Mouse (Mus musculus) kidney, adult 2 months (tissue): ENCODE data around the gene Zfp523. TPM values are rescaled to one million over a fixed set of nuclear protein-coding genes. Genes with fewer than 3 reads are reported as not detected.

Source experiments
- DNase-seq: peaks from one replicate; pipeline ENCODE4 v3.0.0; 2021
- H3K27ac ChIP-seq: fragments of 200-500 bp; 2 replicates; pipeline ENCODE4 v1.5.1; 2012; ENCODE audit warnings: low read depth, low read length, control low read depth, inconsistent platforms; ENCODE audit not compliant: insufficient read depth
- H3K27me3 ChIP-seq: fragments of 200-500 bp; replicated peaks from 2 replicates; pipeline ENCODE4 v1.6.1; 2012; ENCODE audit warnings: mild to moderate bottlenecking, moderate library complexity, low read length, inconsistent platforms; ENCODE audit not compliant: control insufficient read depth, insufficient read depth
- H3K36me3 ChIP-seq: fragments of 200-500 bp; 2 replicates; pipeline ENCODE4 v1.6.1; 2012; ENCODE audit warnings: mild to moderate bottlenecking, moderate library complexity, low read length, inconsistent platforms; ENCODE audit not compliant: control insufficient read depth, insufficient read depth
- H3K4me1 ChIP-seq: fragments of 200-500 bp; 2 replicates; pipeline ENCODE4 v1.6.1; 2011; ENCODE audit warnings: low read length; ENCODE audit not compliant: control insufficient read depth, insufficient read depth
- H3K4me3 ChIP-seq: fragments of 200-500 bp; 2 replicates; pipeline ENCODE4 v1.5.1; 2011; ENCODE audit warnings: mild to moderate bottlenecking, low read depth, low read length, control low read depth; ENCODE audit not compliant: insufficient read depth
- CTCF ChIP-seq: fragments of 200-500 bp; conservative IDR thresholded peaks from 2 replicates; pipeline ENCODE4 v1.5.1; 2011; ENCODE audit warnings: low read depth, mild to moderate bottlenecking, control low read depth, low read length, moderate library complexity, mixed read lengths; ENCODE audit not compliant: insufficient read depth, insufficient read length
- POLR2A ChIP-seq: fragments of 200-500 bp; IDR thresholded peaks from one replicate; pipeline ENCODE4 v1.6.1; 2011; ENCODE audit warnings: low read depth, low read length, control low read depth
- WGBS: fragments of 180-500 bp; shearing (Covaris S2); methylation state at CpG from one replicate; pipeline ENCODE4 v1.1.7; 2018; 5-methylcytosine and 5-hydroxymethylcytosine counted together
- polyA plus RNA-seq: library from polyadenylated mRNA; depleted of rRNA; stranded (reverse); fragments of >200 nt; gene quantifications from 2 replicates; pipeline ENCODE4 v1.2.3, GENCODE M21; 2012

Gene Zfp523
- polyA plus RNA-seq, 1 experiment = 54.1 TPM

DNA sequence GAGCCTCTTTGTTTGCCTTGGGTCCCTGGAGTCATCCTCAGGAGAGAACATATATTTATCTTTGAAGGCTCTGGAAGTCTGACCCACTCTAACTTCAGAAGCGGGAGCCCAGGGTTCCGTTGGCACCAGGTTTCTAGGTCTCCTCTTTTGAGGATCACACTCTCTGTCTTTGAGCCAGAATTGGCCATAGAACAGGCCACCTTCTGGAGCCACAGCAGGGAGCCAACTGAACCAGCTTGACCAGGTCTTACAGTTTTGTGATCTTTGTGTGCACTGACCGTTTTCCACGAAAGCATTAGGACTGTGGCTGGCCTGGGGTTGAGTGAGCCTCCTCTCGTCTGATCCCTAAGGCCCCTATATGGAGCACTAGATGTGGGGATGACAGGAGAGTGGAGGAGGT is 57.7 kb downstream of the Zfp523 start:
- Histone ChIP-seq H3K36me3 (no peaks in the 10 kb centered on the region), H3K4me3 (no peak overlapping the region), H3K4me1 (peaks cover 4% of the 10 kb centered on the region; the same call in 1 of the 2 replicates), H3K27me3 (no peaks in the 10 kb centered on the region), H3K27ac (no peak overlapping the region)
- no peak for DNase-seq
- WGBS = 72% methylated on average over 5 of the region's 5 CpGs
- TF ChIP-seq POLR2A (no peak), CTCF (no peak)

DNA sequence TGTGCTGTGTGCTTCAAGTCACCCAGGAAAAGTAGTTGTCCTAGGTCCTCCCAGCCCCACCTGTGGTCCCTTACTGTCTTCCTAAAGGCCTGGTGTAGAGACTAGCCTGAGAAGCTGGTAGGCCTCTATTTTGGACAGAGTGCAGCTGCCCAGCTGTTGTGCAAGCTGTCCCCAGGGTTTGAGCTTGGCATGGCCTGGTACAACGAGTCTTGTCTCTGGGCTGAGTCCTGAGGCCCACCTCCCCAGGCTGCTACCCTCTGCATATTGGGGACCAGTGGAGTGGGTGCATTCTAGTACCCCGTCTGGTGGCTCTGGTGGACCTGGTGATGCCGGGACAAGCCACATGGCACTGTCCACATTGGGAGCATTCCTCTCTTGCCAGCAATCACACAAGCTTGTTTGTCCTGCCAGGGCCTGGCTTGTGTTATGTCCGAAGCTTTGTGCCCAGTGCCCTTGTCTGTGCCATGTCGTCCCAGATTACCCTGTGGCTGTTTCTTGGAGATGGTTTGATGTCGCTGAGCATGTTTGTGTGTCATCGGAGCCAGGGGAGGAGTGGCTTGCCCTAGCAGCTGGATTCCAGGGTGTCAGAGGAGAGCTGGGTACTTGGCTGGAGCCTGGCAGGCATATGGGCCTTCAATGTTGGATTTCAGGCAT is 59.2 kb downstream of the Zfp523 start:
- 70% methylated on average over 7 of the region's 7 CpGs for WGBS

DNA sequence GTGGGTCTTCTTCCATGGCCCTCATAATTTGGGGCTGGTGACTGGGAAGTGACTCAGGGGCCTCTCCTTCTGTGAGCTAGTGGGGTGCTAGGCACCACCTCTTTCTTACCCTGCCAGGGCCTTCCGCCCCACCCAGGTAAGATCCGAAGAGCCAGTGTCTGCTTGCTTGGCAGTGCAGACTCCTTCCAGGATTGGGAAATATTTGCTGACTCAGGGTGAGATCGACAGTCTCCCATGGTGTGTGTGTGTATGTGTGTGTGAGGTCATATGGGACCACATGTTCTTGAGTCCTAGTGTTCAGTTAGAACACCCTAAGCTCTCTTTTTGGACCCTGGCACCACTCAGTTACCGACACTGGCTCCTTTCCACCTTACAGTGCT is 59.7 kb downstream of the Zfp523 start:
- no peaks in the 10 kb centered on the region for H3K27me3 ChIP-seq
- no peak for TF ChIP-seq CTCF
- TF ChIP-seq POLR2A = no peak
- WGBS = 54% methylated on average over 4 of the region's 4 CpGs
- H3K4me1 ChIP-seq = peaks cover 4% of the 10 kb centered on the region; the same call in 1 of the 2 replicates
- no peak overlapping the region for H3K27ac ChIP-seq
- H3K36me3 ChIP-seq = no peaks in the 10 kb centered on the region
- H3K4me3 ChIP-seq = no peak overlapping the region
- DNase-seq = no peak

More for the DNA sequence above, 59.2 kb downstream of the Zfp523 start:
- Histone ChIP-seq H3K36me3 (no peaks in the 10 kb centered on the region), H3K27ac (no peak overlapping the region), H3K27me3 (no peaks in the 10 kb centered on the region), H3K4me3 (no peak overlapping the region), H3K4me1 (peaks cover 4% of the 10 kb centered on the region; the same call in 1 of the 2 replicates)
- TF ChIP-seq POLR2A (no peak), CTCF (no peak)
- DNase-seq = no peak

DNA sequence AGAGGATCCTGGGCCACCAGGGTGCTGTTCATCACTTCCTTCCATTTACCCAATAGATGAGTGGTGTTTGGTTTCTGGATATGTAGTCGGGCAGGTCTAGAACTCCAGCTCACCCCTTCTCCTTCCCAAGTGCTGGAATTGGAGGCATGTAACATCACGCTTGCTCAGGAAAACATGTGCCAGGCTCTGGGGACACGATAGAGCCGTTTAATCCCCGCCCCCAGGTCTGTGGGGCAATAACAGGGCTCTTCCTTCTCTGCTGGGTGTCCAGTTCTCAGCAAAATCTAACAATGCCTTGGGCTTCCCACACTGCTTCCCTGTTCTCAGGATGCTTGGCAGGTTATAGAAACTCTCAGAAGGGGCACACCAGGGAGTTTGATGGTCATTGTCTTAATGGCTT is 60.4 kb downstream of the Zfp523 start:
- Histone ChIP-seq H3K27me3 (no peaks in the 10 kb centered on the region), H3K4me1 (peaks cover 4% of the 10 kb centered on the region; the same call in 1 of the 2 replicates), H3K36me3 (no peaks in the 10 kb centered on the region), H3K27ac (no peak overlapping the region), H3K4me3 (no peak overlapping the region)
- WGBS = 70% methylated on average over 5 of the region's 5 CpGs
- DNase-seq = no peak
- TF ChIP-seq POLR2A (no peak), CTCF (no peak)

DNA sequence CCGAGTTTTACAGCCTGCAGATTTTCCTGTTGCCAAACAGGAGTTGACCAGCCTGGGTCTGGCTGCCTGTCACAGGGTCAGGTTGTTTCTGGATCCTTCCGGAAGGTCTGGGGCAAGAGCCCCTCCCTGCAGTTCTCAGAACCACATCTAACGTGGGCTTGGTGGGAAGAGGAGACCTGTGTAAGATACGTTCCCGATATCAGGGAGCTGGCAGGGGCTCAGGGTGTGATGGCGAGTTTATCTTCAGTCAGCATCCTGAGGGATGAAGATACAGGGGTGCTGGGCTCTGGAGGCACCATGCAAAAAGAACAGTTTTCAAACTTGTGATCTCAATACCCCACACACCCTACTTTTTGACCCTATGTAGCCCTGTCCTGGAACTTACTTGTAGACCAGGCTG is 60.9 kb downstream of the Zfp523 start:
- 83% methylated on average over 6 of the region's 6 CpGs for WGBS
- Histone ChIP-seq H3K27me3 (no peaks in the 10 kb centered on the region), H3K4me1 (peaks cover 4% of the 10 kb centered on the region; the same call in 1 of the 2 replicates), H3K4me3 (no peak overlapping the region), H3K27ac (no peak overlapping the region), H3K36me3 (no peaks in the 10 kb centered on the region)
- TF ChIP-seq CTCF (no peak), POLR2A (no peak)
- no peak for DNase-seq

DNA sequence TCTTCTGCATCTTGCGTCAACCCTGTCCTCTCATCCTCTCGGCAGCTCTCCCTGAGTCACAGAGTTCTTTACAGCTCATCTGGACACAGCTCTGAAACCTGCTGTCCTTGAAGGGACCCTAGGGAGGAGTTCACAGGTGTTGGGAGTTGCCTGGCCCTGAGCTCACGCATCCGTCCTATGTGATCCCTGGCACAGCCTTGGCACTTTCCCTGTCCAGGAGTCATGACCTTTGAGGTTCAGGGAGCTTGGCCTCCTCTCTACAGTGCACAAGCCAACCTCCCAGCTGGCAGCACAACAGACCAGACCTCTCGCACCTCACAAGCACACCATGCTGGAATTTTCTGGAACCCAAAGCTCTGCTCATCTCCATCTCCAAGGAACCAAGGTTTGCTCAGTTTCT is 63.9 kb downstream of the Zfp523 start:
- H3K4me3 ChIP-seq = no peak overlapping the region
- H3K4me1 ChIP-seq = no peaks in the 10 kb centered on the region
- no peaks in the 10 kb centered on the region for H3K27me3 ChIP-seq
- H3K36me3 ChIP-seq = no peaks in the 10 kb centered on the region
- no peak overlapping the region for H3K27ac ChIP-seq
- no peak for TF ChIP-seq POLR2A
- TF ChIP-seq CTCF = no peak
- peak; percentile 52 for DNase-seq
- 66% methylated on average over 5 of the region's 5 CpGs for WGBS

DNA sequence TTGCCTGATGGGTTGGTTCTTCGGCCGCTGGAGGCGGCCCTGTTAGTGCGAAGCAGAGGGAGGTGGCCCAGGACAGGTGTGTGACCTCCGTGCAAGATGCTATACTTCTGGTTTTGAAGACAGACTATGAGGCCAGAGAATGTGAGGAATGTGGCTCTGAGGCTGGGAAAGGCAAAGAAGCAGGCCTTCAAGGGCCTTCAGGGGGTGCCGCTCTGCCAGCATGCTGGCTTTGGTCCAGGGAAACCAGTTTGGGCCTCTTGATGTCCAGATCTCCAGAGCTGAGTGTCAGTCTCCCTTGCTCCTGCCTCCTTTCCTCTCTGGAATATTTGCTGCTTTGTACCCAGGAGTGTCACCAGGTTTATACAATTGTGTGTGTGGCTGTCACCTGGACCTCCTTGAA is 65.4 kb downstream of the Zfp523 start:
- Histone ChIP-seq H3K27ac (no peak overlapping the region), H3K4me3 (no peak overlapping the region), H3K27me3 (no peaks in the 10 kb centered on the region), H3K36me3 (no peaks in the 10 kb centered on the region), H3K4me1 (0 out of 2 replicates have a peak, but pooled peaks cover 1% of the 10 kb centered on the region)
- DNase-seq = peak; percentile 24
- WGBS = 72% methylated on average over 6 of the region's 6 CpGs
- TF ChIP-seq CTCF (no peak), POLR2A (no peak)

DNA sequence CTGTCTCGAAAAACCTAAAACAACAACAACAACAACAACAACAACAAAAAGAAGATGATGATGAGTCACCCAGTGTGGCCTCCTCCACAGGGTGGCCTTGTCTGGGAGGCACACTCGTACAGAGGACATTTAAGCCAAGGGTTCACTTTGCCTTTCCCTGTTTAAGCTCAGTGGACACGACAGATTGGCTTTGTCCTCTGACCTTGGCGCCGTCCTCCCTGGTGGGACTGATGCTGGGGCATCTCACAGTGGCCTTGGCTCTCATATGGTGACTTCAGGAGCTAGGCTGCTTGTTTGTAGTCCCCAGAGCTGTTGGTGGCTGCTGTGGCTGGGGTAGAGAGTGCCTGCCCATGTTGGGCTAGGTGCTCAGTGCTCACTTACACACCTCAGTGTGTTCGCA is 67.3 kb downstream of the Zfp523 start:
- H3K4me3 ChIP-seq = no peak overlapping the region
- H3K4me1 ChIP-seq = peaks cover 6% of the 10 kb centered on the region; the same call in 1 of the 2 replicates
- TF ChIP-seq POLR2A = no peak
- no peak for TF ChIP-seq CTCF
- no peaks in the 10 kb centered on the region for H3K27me3 ChIP-seq
- WGBS = 80% methylated on average over 6 of the region's 6 CpGs
- H3K36me3 ChIP-seq = no peaks in the 10 kb centered on the region
- no peak for DNase-seq
- no peak overlapping the region for H3K27ac ChIP-seq
